Mouse (Mus musculus): ENCODE data around the gene Dlx3. TPM values are rescaled to one million over a fixed set of nuclear protein-coding genes. Genes with fewer than 3 reads are reported as not detected.

Gene Dlx3
- not detected in 2 replicates for polyA plus RNA-seq (2012; ENCODE audit: insufficient read depth, insufficient read length, missing spikeins)

DNA sequence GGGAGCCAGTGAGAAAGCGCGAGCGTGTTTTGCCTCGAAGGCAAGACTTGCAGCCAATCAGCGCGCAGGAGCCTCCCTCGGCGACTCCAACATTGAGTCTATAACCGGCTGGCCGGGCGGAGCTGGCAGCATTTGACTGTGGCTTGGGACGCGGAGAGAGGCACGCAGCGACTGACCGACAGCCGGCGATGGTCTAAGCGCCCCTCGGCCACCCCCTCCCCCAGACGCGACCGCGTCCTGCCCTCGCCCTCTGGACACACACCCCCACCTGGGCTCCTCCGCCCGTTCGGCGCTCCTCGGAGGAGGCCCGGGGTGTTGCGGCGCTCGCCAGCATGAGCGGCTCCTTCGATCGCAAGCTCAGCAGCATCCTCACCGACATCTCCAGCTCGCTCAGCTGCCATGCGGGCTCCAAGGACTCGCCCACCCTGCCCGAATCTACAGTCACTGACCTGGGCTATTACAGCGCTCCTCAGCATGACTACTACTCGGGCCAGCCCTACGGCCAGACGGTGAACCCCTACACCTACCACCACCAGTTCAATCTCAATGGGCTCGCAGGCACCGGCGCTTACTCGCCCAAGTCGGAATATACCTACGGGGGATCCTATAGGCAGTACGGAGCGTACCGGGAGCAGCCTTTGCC, at the start of gene Dlx3:
Dlx3 (plus strand) TSS at position 130 of the 643 bp plus-strand sequence.
- no peak within 1 kb of the TSS for H3K27ac ChIP-seq (replicated peaks; ENCODE audit: low read depth, low read length)
- no peaks in the 10 kb centered on the region; the same call in 1 of the 2 replicates for H3K4me1 ChIP-seq (ENCODE audit: control insufficient read depth, insufficient read depth, insufficient read length, low read length)
- 0 out of 2 replicates have a peak within 1 kb of the TSS, but pooled peaks have one; percentile 3 for H3K4me3 ChIP-seq (ENCODE audit: insufficient read depth, low read depth, low read length)

DNA sequence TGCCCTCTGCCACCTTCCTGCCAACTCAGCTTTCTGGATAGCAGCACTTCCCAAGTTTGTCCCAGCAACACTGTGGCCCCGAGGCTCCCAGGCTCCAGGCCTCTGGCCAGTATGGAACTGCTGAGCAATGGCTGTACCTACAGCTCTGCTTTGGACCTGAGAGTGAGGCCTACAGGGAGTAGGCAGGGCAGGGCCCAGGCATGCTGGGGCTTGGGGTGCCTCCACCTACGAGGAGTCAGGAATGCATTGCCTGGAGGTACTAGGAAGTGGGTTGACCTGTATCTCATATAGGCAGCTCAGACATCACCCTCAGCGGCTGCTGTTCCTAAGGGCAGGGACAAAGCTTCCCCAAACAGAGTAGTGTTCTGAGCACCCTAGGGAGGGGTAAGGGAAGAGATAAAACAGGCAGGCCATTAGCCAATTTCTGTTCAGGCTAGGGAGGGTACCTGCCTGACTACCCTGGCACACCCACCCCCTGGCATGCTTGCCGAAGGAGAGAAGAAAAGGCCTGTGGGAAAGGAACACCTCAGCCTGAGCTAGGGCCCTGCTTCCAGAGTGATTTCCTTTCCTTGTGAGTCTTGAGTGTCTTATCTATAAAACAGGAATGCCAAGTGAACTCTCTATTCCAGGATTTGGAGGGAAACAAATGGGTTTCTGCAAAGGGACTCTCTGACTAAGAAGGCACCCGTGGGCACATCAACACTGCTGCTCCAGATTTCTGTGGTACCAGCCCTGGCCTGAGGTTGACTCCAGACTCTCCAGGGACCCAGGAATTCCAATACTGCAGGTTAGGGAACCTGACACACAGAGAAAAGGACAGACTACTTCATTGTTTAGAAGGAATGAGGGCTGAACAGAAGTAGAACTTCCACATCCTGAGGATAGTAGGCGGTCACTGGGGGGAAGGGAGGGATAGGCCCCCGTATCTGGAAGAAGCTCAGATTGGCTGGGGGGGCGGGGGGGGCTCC, 49.5 kb upstream of the Dlx3 start:
- Histone ChIP-seq H3K27ac (replicated peaks; ENCODE audit: low read depth, low read length) (no peak overlapping the region), H3K4me1 (ENCODE audit: control insufficient read depth, insufficient read depth, insufficient read length, low read length) (no peaks in the 10 kb centered on the region), H3K4me3 (ENCODE audit: insufficient read depth, low read depth, low read length) (no peak overlapping the region)

DNA sequence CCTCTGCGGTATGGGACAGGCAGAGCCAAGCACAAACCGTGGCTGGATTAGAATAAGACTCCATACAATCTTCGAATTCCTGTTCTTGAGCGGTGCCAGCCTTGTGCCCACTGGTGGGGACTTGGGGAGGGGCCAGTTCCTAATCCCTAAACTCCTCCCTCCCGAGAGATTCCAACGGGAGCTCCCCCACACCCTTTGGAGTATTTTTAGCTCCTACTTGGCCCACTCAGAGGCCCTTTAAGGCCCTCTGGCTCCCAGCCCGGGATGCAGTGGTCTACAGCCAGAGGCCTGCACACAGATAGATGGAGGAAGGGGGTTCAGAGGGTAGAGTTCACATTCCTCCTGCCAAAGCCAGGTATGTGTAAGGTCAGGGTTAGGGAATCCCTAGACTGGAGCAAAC, 48.7 kb upstream of the Dlx3 start:
- Histone ChIP-seq H3K4me1 (ENCODE audit: control insufficient read depth, insufficient read depth, insufficient read length, low read length) (no peaks in the 10 kb centered on the region), H3K27ac (replicated peaks; ENCODE audit: low read depth, low read length) (no peak overlapping the region), H3K4me3 (ENCODE audit: insufficient read depth, low read depth, low read length) (no peak overlapping the region)

DNA sequence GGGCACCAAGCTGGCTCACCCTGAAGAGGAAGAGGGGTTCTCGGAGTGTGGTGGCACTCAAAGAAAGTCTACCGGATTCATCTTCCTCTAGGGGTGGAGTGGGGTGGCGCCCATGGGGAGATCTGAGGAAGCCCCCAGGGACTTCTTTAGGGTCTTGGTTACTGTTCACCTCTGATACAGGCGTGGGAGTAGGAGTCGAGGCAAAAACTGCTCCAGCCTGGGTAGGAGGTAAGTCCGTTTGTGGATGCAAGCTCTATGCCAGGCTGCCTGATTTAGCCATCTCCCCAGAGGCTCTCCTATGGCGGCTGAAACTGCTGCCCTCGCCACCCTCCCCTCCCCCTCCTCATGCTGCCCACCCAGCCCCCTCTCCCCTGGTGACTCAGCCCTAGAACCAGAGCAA, 47.8 kb upstream of the Dlx3 start:
- Histone ChIP-seq H3K4me3 (ENCODE audit: insufficient read depth, low read depth, low read length) (no peak overlapping the region), H3K4me1 (ENCODE audit: control insufficient read depth, insufficient read depth, insufficient read length, low read length) (no peaks in the 10 kb centered on the region), H3K27ac (replicated peaks; ENCODE audit: low read depth, low read length) (no peak overlapping the region)

DNA sequence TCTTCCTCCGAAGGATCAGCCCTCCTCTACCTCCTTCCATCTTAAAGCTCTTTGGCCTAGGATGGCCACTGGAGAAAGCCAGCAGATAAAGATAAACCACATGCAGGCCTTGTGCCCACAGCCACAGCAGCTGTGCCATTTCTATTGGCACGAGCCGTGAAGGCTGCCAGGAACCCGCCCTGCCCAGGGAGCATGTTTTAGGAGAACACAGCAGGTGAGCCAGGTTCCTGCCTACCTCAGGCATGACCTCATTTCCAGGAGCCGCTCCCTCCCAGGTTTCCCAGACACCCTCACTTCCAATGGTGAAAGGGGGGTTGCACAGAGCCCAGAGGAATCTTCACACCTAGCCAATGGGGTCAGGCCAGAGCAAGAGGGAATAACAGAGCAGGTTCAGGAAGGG, 47.1 kb upstream of the Dlx3 start:
- no peak overlapping the region for H3K27ac ChIP-seq (replicated peaks; ENCODE audit: low read depth, low read length)
- no peaks in the 10 kb centered on the region for H3K4me1 ChIP-seq (ENCODE audit: control insufficient read depth, insufficient read depth, insufficient read length, low read length)

DNA sequence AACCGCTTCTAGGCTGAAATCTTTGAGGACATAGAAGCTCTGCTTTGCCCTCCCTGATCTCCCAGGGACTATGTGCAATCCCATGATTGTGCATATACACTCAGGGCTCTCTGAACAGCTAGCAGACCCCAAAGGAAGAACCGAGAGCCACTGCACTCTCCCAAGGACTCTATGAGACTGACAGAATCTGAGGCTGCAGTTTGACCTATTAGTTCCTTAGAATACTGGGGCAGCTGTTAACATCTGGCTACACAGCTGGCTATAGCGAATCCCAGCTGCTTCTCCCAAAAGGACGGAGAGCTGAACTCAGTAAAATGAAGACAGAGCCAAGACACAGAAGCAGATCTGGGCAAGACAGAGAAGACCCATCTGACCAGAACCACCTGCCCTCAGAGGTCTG, 46.1 kb upstream of the Dlx3 start:
- Histone ChIP-seq H3K4me3 (ENCODE audit: insufficient read depth, low read depth, low read length) (no peak overlapping the region), H3K4me1 (ENCODE audit: control insufficient read depth, insufficient read depth, insufficient read length, low read length) (0 out of 2 replicates have a peak, but pooled peaks cover under 1% of the 10 kb centered on the region), H3K27ac (replicated peaks; ENCODE audit: low read depth, low read length) (no peak overlapping the region)

More for the DNA sequence above, 47.1 kb upstream of the Dlx3 start:
- no peak overlapping the region for H3K4me3 ChIP-seq (ENCODE audit: insufficient read depth, low read depth, low read length)

DNA sequence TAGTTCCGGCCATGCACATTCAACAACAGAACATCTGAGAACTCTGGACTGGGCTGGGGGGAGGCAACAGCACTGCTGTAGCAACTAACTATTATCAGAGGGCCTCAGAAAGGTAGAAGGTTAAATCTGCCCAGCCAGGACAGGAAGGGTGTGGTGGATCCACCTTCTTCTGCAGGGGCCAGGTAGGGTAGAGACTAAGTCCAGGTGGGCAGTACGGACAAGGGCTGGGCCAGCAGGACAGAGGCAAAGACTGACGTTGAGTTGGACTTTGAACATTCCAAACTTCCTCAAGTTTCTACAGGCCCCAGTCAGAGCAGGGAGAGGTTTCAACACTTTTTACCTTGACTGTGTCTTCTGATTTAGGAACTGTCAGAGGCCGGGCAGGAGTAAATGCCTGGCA, 45.2 kb upstream of the Dlx3 start:
- Histone ChIP-seq H3K27ac (replicated peaks; ENCODE audit: low read depth, low read length) (no peak overlapping the region), H3K4me3 (ENCODE audit: insufficient read depth, low read depth, low read length) (no peak overlapping the region), H3K4me1 (ENCODE audit: control insufficient read depth, insufficient read depth, insufficient read length, low read length) (peaks cover 8% of the 10 kb centered on the region; the same call in 1 of the 2 replicates)

DNA sequence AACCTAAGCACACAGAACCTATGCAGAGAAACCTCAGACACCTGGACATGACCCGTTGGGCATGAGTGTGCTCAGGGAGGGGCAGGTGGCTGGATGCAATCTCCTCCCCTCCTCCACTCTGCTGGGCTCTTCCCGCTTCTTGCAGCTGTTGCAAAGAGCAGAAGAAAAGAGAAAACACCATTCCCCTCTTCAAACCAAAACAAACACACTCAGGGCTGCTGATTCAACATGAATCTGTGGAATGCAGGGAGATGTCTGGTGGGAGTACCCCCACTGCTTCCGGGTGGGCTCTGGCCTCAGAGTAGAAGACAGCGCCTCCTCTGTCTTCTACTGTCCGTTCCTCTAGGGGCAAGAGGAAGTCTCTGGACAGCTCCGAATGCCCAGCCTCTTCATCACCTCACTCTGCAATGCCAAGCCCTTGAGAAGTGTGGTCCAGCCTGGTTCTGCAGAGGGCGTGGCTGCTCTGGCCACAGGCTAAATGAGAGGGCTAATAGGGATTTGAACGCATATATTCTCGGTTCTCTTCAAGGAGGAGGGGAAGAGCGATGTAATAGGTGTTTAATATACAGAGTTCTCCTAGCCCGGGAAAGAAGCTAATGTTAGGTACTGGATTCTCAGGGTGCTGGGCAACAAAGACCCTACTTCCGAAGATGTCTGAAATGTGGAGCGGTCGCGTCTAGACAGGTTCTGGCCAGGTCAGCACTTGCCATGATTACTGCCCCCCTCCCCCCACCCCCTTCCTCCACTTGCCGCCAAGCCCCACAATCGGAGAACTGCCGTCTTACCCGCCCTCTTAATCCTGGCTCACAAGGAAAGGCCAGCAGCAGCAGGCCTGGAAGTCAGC, 44.5 kb upstream of the Dlx3 start:
- no peak overlapping the region for H3K27ac ChIP-seq (replicated peaks; ENCODE audit: low read depth, low read length)
- H3K4me1 ChIP-seq (ENCODE audit: control insufficient read depth, insufficient read depth, insufficient read length, low read length) = peaks cover 10% of the 10 kb centered on the region; the same call in 1 of the 2 replicates
- peak overlapping the region; percentile 86 for H3K4me3 ChIP-seq (ENCODE audit: insufficient read depth, low read depth, low read length)

DNA sequence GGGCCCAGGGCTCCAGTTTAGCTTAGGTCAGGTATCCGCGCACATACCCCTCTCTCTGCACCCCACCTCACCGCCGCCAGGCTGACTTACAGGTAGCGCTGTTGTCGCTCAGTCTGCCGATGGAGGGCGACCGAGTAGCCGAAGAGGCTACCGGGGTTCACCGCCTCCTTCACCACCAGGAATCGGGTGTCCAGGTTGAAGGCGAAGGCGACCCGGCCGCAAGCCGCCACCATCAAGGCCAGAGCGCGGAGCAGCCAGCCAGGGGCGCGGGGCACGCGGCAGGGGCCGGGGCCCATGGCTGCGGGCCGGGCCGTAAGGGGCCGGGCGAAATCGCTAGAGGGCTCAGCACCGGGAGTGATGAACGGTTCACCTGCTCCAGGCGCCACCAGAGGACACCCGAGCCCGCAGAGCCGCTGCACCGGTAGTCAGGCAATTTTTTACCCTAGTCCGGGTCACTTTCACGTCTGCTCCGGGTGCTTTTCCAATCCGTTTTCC, 43.8 kb upstream of the Dlx3 start:
- Histone ChIP-seq H3K4me3 (ENCODE audit: insufficient read depth, low read depth, low read length) (peak overlapping the region; percentile 86), H3K27ac (replicated peaks; ENCODE audit: low read depth, low read length) (peak overlapping the region; percentile 71), H3K4me1 (ENCODE audit: control insufficient read depth, insufficient read depth, insufficient read length, low read length) (peaks cover 10% of the 10 kb centered on the region; the same call in 1 of the 2 replicates)

DNA sequence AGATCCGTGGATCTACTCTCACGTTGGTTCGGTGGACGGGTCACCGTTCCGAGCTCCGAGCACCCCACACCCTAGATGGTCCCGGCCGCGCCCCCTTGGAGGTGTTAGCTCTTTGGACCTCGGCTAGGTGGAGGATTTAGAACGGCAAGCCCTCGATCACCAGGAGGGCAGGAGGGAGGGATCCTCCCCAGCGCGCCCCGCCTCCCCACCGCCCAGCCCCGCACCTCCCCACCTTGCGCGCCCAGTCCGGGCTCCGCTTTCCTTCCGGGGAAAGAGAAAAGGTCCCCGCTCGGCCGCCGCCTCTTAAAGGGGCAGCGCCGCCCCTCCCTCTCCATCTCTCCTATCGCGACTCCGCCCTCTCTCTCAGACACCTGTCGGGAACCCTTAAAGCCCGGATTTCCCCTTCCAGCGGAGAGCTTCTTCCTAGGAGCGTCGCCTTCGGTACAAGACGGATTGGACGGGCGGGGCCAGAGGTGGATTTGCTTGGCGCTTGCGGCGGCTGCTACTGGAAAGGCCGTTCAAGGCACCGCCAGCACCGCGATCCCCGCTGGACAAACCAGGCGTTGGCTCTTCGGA, 43.3 kb upstream of the Dlx3 start, which contains the start of gene Itga3:
Itga3 (minus strand) TSS at position 266 of the 576 bp plus-strand sequence.
- Histone ChIP-seq H3K4me1 (ENCODE audit: control insufficient read depth, insufficient read depth, insufficient read length, low read length) (peaks cover 10% of the 10 kb centered on the region; the same call in 1 of the 2 replicates), H3K4me3 (ENCODE audit: insufficient read depth, low read depth, low read length) (peak within 1 kb of the TSS; percentile 86), H3K27ac (replicated peaks; ENCODE audit: low read depth, low read length) (peak within 1 kb of the TSS; percentile 71)

DNA sequence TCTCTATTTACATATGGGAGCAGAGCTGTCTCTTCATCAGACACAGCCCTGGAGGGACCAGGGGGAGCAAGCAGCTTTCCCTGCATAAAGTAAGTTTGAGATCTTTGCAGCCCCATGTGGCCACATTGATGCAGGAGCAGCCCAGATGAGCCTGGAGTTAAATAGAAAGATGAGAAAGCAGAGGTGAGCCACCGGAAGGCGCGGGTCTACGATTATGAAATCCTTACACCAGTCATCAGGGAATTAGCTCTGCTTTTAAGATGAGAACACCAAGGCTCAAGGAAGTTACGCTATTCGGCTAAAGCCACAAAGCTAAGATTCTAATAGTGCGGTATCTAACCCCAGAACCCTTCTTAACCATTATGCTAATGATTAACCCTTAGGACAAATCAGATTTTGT, 42.0 kb upstream of the Dlx3 start:
- Histone ChIP-seq H3K4me3 (ENCODE audit: insufficient read depth, low read depth, low read length) (no peak overlapping the region), H3K4me1 (ENCODE audit: control insufficient read depth, insufficient read depth, insufficient read length, low read length) (peaks cover 10% of the 10 kb centered on the region; the same call in 1 of the 2 replicates)

DNA sequence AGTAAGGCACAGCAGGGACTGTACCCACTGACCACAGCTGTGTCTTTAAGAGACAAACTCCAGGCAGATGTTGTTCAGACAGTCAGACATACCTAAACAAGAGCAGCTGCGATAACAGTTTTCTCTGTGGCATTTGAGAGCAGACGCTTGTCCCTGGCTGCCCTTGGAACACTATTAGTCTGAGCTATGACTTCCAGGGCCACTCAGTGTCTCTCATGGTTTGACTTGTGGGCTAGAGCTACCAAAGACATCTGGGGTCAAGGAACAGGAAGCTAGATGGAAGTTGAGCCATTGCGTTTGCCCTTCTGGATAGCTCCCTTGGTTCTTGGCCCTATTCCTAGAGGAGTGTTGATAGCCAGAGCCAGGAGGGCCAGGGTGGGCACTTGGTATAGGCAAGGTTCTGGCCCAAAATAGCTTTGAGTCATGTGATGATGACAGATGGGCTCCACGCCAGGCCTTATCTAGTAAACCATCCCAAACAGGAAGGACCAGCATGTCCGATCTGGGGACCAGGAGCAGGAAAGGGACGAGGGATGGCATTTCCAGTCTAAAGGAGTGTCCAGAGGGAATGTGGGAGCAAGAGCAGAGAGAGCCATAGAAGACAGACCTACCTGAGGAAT, 40.6 kb upstream of the Dlx3 start:
- peaks cover 10% of the 10 kb centered on the region; the same call in 1 of the 2 replicates for H3K4me1 ChIP-seq (ENCODE audit: control insufficient read depth, insufficient read depth, insufficient read length, low read length)
- no peak overlapping the region for H3K4me3 ChIP-seq (ENCODE audit: insufficient read depth, low read depth, low read length)
- no peak overlapping the region for H3K27ac ChIP-seq (replicated peaks; ENCODE audit: low read depth, low read length)

More for the DNA sequence above, 42.0 kb upstream of the Dlx3 start:
- no peak overlapping the region for H3K27ac ChIP-seq (replicated peaks; ENCODE audit: low read depth, low read length)

DNA sequence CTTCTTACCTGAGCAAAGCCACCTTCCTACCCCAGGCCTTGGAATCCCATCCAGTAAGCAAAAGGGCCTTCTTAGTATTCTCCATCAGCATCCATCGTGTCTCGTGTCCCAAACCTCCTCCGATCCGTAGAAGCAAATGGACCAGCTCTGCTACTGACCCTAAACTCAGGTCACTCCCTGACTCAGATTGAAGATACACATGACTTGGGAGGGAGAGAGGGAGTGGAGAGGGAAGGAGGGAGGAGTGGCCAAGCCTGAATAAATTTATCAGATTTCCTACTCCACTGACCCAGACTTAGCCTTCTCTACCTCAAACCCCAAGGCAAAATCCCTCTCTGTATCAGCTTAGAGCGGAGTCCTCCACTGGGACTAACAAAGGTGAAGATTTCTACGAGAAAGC, 39.1 kb upstream of the Dlx3 start:
- Histone ChIP-seq H3K4me1 (ENCODE audit: control insufficient read depth, insufficient read depth, insufficient read length, low read length) (peaks cover 14% of the 10 kb centered on the region; the same call in 1 of the 2 replicates), H3K27ac (replicated peaks; ENCODE audit: low read depth, low read length) (no peak overlapping the region)

DNA sequence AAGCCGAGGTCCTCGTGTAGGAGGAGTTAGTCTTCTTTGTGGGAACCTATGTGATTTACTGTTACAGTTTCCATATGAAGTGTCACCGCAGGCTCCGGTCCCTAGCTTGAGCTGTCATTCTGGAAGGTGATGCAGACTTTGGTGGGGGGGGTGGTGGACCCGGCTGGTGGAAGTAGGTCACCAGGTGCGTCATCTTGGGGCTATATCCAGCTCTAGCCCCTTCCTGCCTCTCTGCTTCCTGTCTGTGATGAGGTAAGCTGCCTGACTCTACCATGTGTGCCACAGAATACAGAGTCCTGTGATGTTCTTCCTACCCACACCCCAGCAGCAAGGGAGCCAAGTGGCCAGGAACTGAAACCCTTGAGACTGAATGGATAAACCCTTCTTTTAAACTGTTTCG, 37.0 kb upstream of the Dlx3 start:
- Histone ChIP-seq H3K4me1 (ENCODE audit: control insufficient read depth, insufficient read depth, insufficient read length, low read length) (peaks cover 20% of the 10 kb centered on the region), H3K27ac (replicated peaks; ENCODE audit: low read depth, low read length) (no peak overlapping the region)

More for the DNA sequence above, 39.1 kb upstream of the Dlx3 start:
- H3K4me3 ChIP-seq (ENCODE audit: insufficient read depth, low read depth, low read length) = no peak overlapping the region

More for the DNA sequence above, 37.0 kb upstream of the Dlx3 start:
- H3K4me3 ChIP-seq (ENCODE audit: insufficient read depth, low read depth, low read length) = no peak overlapping the region

All from brown adipose tissue, adult 24 weeks (tissue).